Mouse (Mus musculus): ENCODE measurements around the gene Lamc1.
"Not testable (repeated sequence)": the region's sequence is repeated elsewhere in the genome, so short reads cannot be mapped to it uniquely, and the experiment has no call there.

DNA sequence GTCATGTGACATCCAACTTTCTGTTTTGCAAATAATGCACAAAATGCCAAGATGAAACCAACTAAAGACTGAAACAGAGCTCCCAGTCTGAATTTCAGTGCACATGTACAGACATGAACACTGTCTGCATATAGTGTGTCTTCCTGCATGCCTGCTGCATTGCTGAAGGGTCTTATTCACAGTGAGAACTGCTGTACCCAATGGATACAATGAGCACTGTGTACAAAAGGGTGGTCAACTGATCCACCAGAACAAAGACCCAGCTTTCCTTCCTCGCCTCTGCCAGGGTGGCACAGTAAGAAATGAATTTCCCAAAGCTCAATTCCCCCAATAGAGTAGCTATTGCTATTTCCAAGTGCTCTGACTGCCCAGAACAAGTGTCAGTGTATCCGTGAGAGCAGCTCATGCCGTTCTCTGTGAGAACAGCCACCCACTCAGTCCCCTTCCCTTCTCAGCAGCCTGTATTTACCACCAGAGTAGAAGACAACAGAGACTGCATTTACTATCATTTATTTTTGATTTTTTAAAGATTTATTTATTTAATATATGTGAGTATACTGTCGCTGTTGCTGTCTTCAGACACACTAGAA is 34.7 kb downstream of the Lamc1 start:
- not testable (repeated sequence) for TF ChIP-seq CTCF (IDR thresholded peaks at IDR 0.05; ENCODE audit: low read depth, low read length); POLR2A (IDR thresholded peaks at IDR 0.05; ENCODE audit: borderline replicate concordance, low read depth, low read length)

Measured in bone marrow macrophage, adult 2 months (primary cell).